Mouse (Mus musculus) lung, embryonic 14.5 days (tissue): ENCODE data around the gene Slit1. TPM values are rescaled to one million over a fixed set of nuclear protein-coding genes. Genes with fewer than 3 reads are reported as not detected.
A peak's percentile ranks its signal among the peaks of the same experiment; 100 is the strongest.

Source experiments
- ATAC-seq: fragments of 200-750 bp; cut with Nextera tagmentation; 2 replicates; pipeline ENCODE4 v1.8.0; 2017; ENCODE audit warnings: mild to moderate bottlenecking, moderate TSS enrichment, moderate library complexity; ENCODE audit not compliant: insufficient read depth
- DNase-seq: peaks from one replicate; pipeline ENCODE4 v3.0.0-alpha.2; 2015
- H3K27ac ChIP-seq: fragments of 300-500 bp; sonication (generic); 2 replicates; pipeline ENCODE4 v1.5.1; 2014; ENCODE audit warnings: low read depth, mild to moderate bottlenecking, moderate library complexity
- H3K27me3 ChIP-seq: fragments of 300-500 bp; sonication (generic); 2 replicates; pipeline ENCODE4 v1.6.1; 2014; ENCODE audit warnings: low read length, control low read depth; ENCODE audit not compliant: insufficient read depth
- H3K36me3 ChIP-seq: fragments of 300-500 bp; sonication (generic); 2 replicates; pipeline ENCODE4 v1.6.1; 2014; ENCODE audit warnings: control low read depth; ENCODE audit not compliant: insufficient read depth
- H3K4me1 ChIP-seq: fragments of 300-500 bp; sonication (generic); 2 replicates; pipeline ENCODE4 v1.6.1; 2014; ENCODE audit warnings: antibody characterized with exemption, control low read depth; ENCODE audit not compliant: insufficient read depth
- H3K4me2 ChIP-seq: fragments of 300-500 bp; sonication (generic); 2 replicates; pipeline ENCODE4 v1.6.1; 2014; ENCODE audit warnings: mild to moderate bottlenecking
- H3K4me3 ChIP-seq: fragments of 300-500 bp; sonication (generic); 2 replicates; pipeline ENCODE4 v1.5.1; 2014; ENCODE audit warnings: low read depth, low read length
- H3K9ac ChIP-seq: fragments of 300-500 bp; sonication (generic); 2 replicates; pipeline ENCODE4 v1.6.1; 2014
- H3K9me3 ChIP-seq: fragments of 300-500 bp; sonication (generic); 2 replicates; pipeline ENCODE4 v1.6.1; 2016; ENCODE audit warnings: low read depth, low read length, control low read depth
- CTCF ChIP-seq: IDR thresholded peaks from 2 replicates; pipeline ENCODE4 v1.5.1; 2016; ENCODE audit warnings: antibody characterized with exemption, low read depth
- WGBS: fragments of 180-500 bp; shearing (Covaris S2); extraction: QIAGEN DNeasy Blood & Tissue Kit; methylation state at CpG from one replicate; pipeline ENCODE4 v1.1.7; 2014; 5-methylcytosine and 5-hydroxymethylcytosine counted together
- microRNA-seq: library from miRNA; unstranded; fragments of <30 nt; microRNA quantifications from one replicate; pipeline ENCODE4, GENCODE M21; 2016; ENCODE audit warnings: borderline number of aligned reads
- polyA plus RNA-seq: library from polyadenylated mRNA; unstranded; fragments of >200 nt; fragmentation: Nextera tagmentation; extraction: Ambion mirVana; gene quantifications from 2 replicates; pipeline ENCODE4 v1.2.1, GENCODE M21; 2014

The Slit1 gene
- polyA plus RNA-seq, 1 experiment from 2014 or later: 0.24 TPM

DNA sequence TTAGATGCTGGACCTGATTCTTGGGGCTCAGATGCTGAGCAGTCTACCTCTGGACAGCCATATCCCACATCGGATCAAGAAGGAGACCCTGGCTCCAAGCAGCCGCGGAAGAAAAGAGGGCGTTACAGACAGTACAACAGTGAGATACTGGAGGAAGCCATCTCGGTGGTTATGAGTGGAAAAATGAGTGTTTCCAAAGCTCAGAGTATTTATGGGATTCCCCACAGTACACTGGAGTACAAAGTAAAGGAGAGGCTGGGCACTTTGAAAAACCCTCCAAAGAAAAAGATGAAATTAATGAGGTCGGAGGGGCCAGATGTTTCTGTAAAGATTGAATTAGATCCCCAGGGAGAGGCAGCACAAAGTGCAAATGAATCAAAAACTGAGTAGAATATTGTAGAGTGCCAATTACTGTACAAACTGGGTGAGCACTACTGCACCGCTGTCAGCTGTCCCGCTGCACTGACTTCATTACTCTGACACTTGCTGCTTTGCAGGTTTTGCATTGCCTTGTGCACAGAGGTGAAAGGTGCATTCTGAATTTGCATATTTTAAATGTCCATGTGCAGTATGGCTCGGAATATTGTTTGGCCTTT lies 184.5 kb downstream of the Slit1 start:
- Histone ChIP-seq H3K4me3 (no peak overlapping the region), H3K4me2 (no peak overlapping the region), H3K4me1 (no peaks in the 10 kb centered on the region), H3K9me3 (no peaks in the 10 kb centered on the region), H3K27me3 (no peaks in the 10 kb centered on the region), H3K9ac (no peak overlapping the region), H3K27ac (no peak overlapping the region), H3K36me3 (peaks cover 31% of the 10 kb centered on the region)
- DNase-seq: no peak
- no peak for ATAC-seq
- 86% methylated on average over 9 of the region's 9 CpGs for WGBS
- TF ChIP-seq CTCF: no peak

DNA sequence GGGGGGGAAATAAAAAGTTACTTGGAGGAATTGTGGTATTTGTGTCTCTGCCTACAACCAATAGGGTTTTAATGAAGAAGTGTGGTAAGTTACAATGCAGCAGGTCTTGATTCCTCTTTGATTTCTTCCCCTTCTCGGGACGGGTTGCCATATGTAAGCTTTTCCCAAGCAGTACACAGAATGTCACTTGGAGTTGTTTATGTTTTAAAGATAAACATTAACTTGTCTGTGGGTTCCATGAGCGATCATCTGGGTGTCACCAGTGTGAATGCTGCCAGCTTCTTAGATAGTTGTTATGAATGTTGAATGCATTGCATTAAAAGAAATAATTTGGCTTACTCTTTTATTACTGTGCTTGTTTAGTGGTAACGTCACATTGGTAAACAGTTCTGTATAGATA lies 186.0 kb downstream of the Slit1 start:
- Histone ChIP-seq H3K9ac (no peak overlapping the region), H3K4me3 (no peak overlapping the region), H3K9me3 (no peaks in the 10 kb centered on the region), H3K4me2 (no peak overlapping the region), H3K36me3 (peaks cover 38% of the 10 kb centered on the region), H3K27me3 (no peaks in the 10 kb centered on the region), H3K4me1 (no peaks in the 10 kb centered on the region), H3K27ac (no peak overlapping the region)
- DNase-seq (peak; percentile 75), ATAC-seq (no peak; the same call in 1 of the 2 replicates)
- WGBS: 39% methylated on average over 4 of the region's 4 CpGs
- no peak for TF ChIP-seq CTCF

DNA sequence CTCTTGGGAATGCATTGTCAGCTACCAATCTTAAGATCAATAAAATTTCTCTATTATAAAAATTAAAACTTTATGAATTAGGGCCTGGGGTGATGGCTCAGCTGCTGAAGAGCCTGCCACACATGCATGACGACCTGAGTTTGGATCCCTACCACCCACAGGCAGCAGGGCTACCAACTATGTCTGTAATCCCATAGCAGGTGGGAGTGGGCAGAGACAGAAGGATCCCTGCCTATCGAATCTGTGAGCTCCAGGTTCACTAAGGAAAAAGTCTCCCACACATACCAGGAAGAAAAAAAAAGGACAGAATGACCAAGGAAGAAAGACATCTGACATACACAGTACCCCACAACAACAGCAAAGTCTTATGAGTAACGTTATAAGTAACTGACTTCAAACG lies 186.5 kb downstream of the Slit1 start:
- ATAC-seq: no peak
- no peak for TF ChIP-seq CTCF
- 67% methylated on average over 4 of the region's 4 CpGs for WGBS

More for the DNA sequence above, 186.5 kb downstream of the Slit1 start:
- Histone ChIP-seq H3K4me2 (no peak overlapping the region), H3K4me1 (no peaks in the 10 kb centered on the region), H3K36me3 (peaks cover 41% of the 10 kb centered on the region), H3K27me3 (no peaks in the 10 kb centered on the region), H3K4me3 (no peak overlapping the region), H3K9ac (no peak overlapping the region), H3K9me3 (no peaks in the 10 kb centered on the region), H3K27ac (no peak overlapping the region)
- no peak for DNase-seq

Small RNA genes lying within 50 kb of the gene (microRNA-seq; reads per million reads assigned to microRNA genes)
- gene Mir8091: not detected

Other genes starting within 250 kb of the Slit1 start
- 3.7 and 4.2 TPM in 2 replicates for gene Gm340, start 161.3 kb downstream of the Slit1 start, polyA plus RNA-seq
- 39.2 and 40.9 TPM in 2 replicates for gene Arhgap19, start 58.4 kb upstream of the Slit1 start, polyA plus RNA-seq
- gene Frat1, start 86.3 kb upstream of the Slit1 start, polyA plus RNA-seq: 4.4 and 4.5 TPM in 2 replicates
- gene Frat2, start 104.5 kb upstream of the Slit1 start, polyA plus RNA-seq: 2.4 and 2.6 TPM in 2 replicates
- 13.6 and 15.6 TPM in 2 replicates for gene Rrp12, start 152.5 kb upstream of the Slit1 start, polyA plus RNA-seq
- gene Pgam1, start 168.3 kb upstream of the Slit1 start, polyA plus RNA-seq: 662 and 692 TPM in 2 replicates
- gene Exosc1, start 189.8 kb upstream of the Slit1 start, polyA plus RNA-seq: 84.5 and 93.0 TPM in 2 replicates
- 73.4 and 80.8 TPM in 2 replicates for gene Zdhhc16, start 189.8 kb upstream of the Slit1 start, polyA plus RNA-seq
- 35.6 and 41.7 TPM in 2 replicates for gene Mms19, start 237.5 kb upstream of the Slit1 start, polyA plus RNA-seq
- gene Ubtd1, start 238.1 kb upstream of the Slit1 start, polyA plus RNA-seq: 13.1 TPM in 2 replicates